Mouse (Mus musculus): ENCODE results near the gene Pcbp3. TPM values are rescaled to one million over a fixed set of nuclear protein-coding genes. Genes with fewer than 3 reads are reported as not detected.

Gene Pcbp3
- polyA plus RNA-seq, 1 experiment from 2014 or later: 18.8 TPM

DNA sequence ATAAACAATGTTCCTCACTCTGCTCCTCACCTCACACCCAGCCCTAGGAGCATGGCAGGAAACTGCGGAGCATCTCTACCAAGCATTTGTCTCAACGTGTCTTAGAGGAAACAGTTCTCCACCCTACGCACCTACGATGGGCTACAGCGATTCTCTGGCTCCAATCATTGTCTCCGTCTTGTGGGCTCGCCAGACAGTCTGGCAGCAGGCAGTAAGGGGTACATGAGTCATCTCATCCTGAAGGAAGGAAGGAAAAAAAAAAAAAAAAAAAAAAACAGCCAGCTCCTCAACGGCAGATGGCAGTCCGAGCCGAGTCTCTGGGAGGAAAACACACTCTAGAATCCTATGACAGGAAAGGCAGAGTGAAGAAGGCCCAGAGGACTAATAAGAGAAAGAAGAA lies 87.7 kb downstream of the Pcbp3 start:
- no peak overlapping the region for H3K4me2 ChIP-seq (replicated peaks; ENCODE audit: low read depth)
- no peak overlapping the region for H3K4me3 ChIP-seq (ENCODE audit: low read depth, low read length)
- peak; percentile 53 for TF ChIP-seq CTCF (IDR thresholded peaks at IDR 0.05; ENCODE audit: low read depth)
- H3K4me1 ChIP-seq (replicated peaks; ENCODE audit: control insufficient read depth, insufficient read depth, low read length): no peaks in the 10 kb centered on the region
- no peaks in the 10 kb centered on the region for H3K36me3 ChIP-seq (ENCODE audit: control insufficient read depth, insufficient read depth)
- no peak overlapping the region for H3K9ac ChIP-seq (ENCODE audit: low read depth, low read length)
- no peak for ATAC-seq
- WGBS: 45% methylated on average over 10 of the region's 10 CpGs
- no peaks in the 10 kb centered on the region for H3K9me3 ChIP-seq (ENCODE audit: control insufficient read depth)
- H3K27ac ChIP-seq (ENCODE audit: low read depth, low read length): no peak overlapping the region
- H3K27me3 ChIP-seq (replicated peaks; ENCODE audit: control insufficient read depth, insufficient read depth, low read length): no peaks in the 10 kb centered on the region

- Histone ChIP-seq H3K36me3 (ENCODE audit: control insufficient read depth, insufficient read depth) (no peaks in the 10 kb centered on the region), H3K9me3 (ENCODE audit: control insufficient read depth) (no peaks in the 10 kb centered on the region), H3K4me1 (replicated peaks; ENCODE audit: control insufficient read depth, insufficient read depth, low read length) (no peaks in the 10 kb centered on the region), H3K9ac (ENCODE audit: low read depth, low read length) (no peak overlapping the region), H3K27ac (ENCODE audit: low read depth, low read length) (no peak overlapping the region), H3K4me3 (ENCODE audit: low read depth, low read length) (no peak overlapping the region), H3K4me2 (replicated peaks; ENCODE audit: low read depth) (no peak overlapping the region), H3K27me3 (replicated peaks; ENCODE audit: control insufficient read depth, insufficient read depth, low read length) (no peaks in the 10 kb centered on the region)
- ATAC-seq: no peak
- no peak for TF ChIP-seq CTCF (IDR thresholded peaks at IDR 0.05; ENCODE audit: low read depth)
- 85% methylated on average over 8 of the region's 8 CpGs for WGBS
Observed at GRCm38 (mm10) chr10:76872736-76873135, 89.0 kb downstream of the Pcbp3 start.

- Histone ChIP-seq H3K9ac (ENCODE audit: low read depth, low read length) (no peak overlapping the region), H3K4me2 (replicated peaks; ENCODE audit: low read depth) (no peak overlapping the region), H3K27ac (ENCODE audit: low read depth, low read length) (no peak overlapping the region), H3K4me1 (replicated peaks; ENCODE audit: control insufficient read depth, insufficient read depth, low read length) (no peaks in the 10 kb centered on the region), H3K9me3 (ENCODE audit: control insufficient read depth) (no peaks in the 10 kb centered on the region), H3K4me3 (ENCODE audit: low read depth, low read length) (no peak overlapping the region), H3K36me3 (ENCODE audit: control insufficient read depth, insufficient read depth) (no peaks in the 10 kb centered on the region), H3K27me3 (replicated peaks; ENCODE audit: control insufficient read depth, insufficient read depth, low read length) (no peaks in the 10 kb centered on the region)
- no peak for TF ChIP-seq CTCF (IDR thresholded peaks at IDR 0.05; ENCODE audit: low read depth)
- ATAC-seq: no peak
Observed at GRCm38 (mm10) chr10:76865936-76866335, 95.8 kb downstream of the Pcbp3 start.

GRCm38 (mm10) chr10:76860998-76861397 lies 100.7 kb downstream of the Pcbp3 start:
- Histone ChIP-seq H3K9me3 (ENCODE audit: control insufficient read depth) (no peaks in the 10 kb centered on the region), H3K4me3 (ENCODE audit: low read depth, low read length) (no peak overlapping the region), H3K27ac (ENCODE audit: low read depth, low read length) (no peak overlapping the region), H3K4me1 (replicated peaks; ENCODE audit: control insufficient read depth, insufficient read depth, low read length) (no peaks in the 10 kb centered on the region), H3K9ac (ENCODE audit: low read depth, low read length) (no peak overlapping the region), H3K27me3 (replicated peaks; ENCODE audit: control insufficient read depth, insufficient read depth, low read length) (no peaks in the 10 kb centered on the region), H3K4me2 (replicated peaks; ENCODE audit: low read depth) (no peak overlapping the region), H3K36me3 (ENCODE audit: control insufficient read depth, insufficient read depth) (no peaks in the 10 kb centered on the region)
- TF ChIP-seq CTCF (IDR thresholded peaks at IDR 0.05; ENCODE audit: low read depth): peak; percentile 52
- 43% methylated on average over 3 of the region's 3 CpGs for WGBS
- ATAC-seq: no peak

GRCm38 (mm10) chr10:76859355-76860127 lies 102.1 kb downstream of the Pcbp3 start:
- Histone ChIP-seq H3K27me3 (replicated peaks; ENCODE audit: control insufficient read depth, insufficient read depth, low read length) (no peaks in the 10 kb centered on the region), H3K4me3 (ENCODE audit: low read depth, low read length) (no peak overlapping the region), H3K4me2 (replicated peaks; ENCODE audit: low read depth) (no peak overlapping the region), H3K9me3 (ENCODE audit: control insufficient read depth) (no peaks in the 10 kb centered on the region), H3K4me1 (replicated peaks; ENCODE audit: control insufficient read depth, insufficient read depth, low read length) (no peaks in the 10 kb centered on the region), H3K9ac (ENCODE audit: low read depth, low read length) (no peak overlapping the region), H3K36me3 (ENCODE audit: control insufficient read depth, insufficient read depth) (no peaks in the 10 kb centered on the region), H3K27ac (ENCODE audit: low read depth, low read length) (no peak overlapping the region)
- ATAC-seq: no peak
- 70% methylated on average over 12 of the region's 12 CpGs for WGBS
- no peak for TF ChIP-seq CTCF (IDR thresholded peaks at IDR 0.05; ENCODE audit: low read depth)

DNA sequence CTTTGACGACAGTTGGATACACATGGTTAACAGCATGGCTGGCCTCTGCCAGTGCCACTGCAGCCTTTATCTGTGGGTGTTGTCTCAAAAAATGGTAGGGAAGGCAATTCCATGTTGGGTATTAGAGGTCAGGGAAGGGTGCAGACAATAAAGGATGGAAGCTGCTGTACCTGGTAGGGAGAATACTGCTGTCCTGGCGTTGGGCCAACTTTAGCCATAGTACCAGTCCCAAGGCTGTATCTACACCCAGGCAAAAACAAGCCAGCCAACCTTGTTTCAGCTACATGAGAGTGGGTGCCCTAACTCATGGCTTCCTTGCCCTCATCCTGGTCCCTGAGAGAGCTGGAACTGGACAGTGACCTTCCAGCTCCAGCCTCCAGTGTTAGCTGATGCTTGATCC lies 103.8 kb downstream of the Pcbp3 start:
- no peaks in the 10 kb centered on the region for H3K36me3 ChIP-seq (ENCODE audit: control insufficient read depth, insufficient read depth)
- WGBS: 93% methylated on average over 2 of the region's 2 CpGs
- H3K27me3 ChIP-seq (replicated peaks; ENCODE audit: control insufficient read depth, insufficient read depth, low read length): no peaks in the 10 kb centered on the region
- H3K4me1 ChIP-seq (replicated peaks; ENCODE audit: control insufficient read depth, insufficient read depth, low read length): no peaks in the 10 kb centered on the region
- no peak for ATAC-seq
- no peaks in the 10 kb centered on the region for H3K9me3 ChIP-seq (ENCODE audit: control insufficient read depth)
- TF ChIP-seq CTCF (IDR thresholded peaks at IDR 0.05; ENCODE audit: low read depth): no peak
- H3K27ac ChIP-seq (ENCODE audit: low read depth, low read length): no peak overlapping the region
- H3K4me3 ChIP-seq (ENCODE audit: low read depth, low read length): no peak overlapping the region
- H3K4me2 ChIP-seq (replicated peaks; ENCODE audit: low read depth): no peak overlapping the region
- no peak overlapping the region for H3K9ac ChIP-seq (ENCODE audit: low read depth, low read length)

All from intestine, postnatal 0 days (tissue).